Mouse (Mus musculus): Measurements from ENCODE around the gene Gab1. TPM values are rescaled to one million over a fixed set of nuclear protein-coding genes. Genes with fewer than 3 reads are reported as not detected.
A peak's percentile ranks its signal among the peaks of the same experiment; 100 is the strongest.

Gab1 gene
- polyA plus RNA-seq, 1 experiment from 2014 or later: 28.4 TPM

DNA sequence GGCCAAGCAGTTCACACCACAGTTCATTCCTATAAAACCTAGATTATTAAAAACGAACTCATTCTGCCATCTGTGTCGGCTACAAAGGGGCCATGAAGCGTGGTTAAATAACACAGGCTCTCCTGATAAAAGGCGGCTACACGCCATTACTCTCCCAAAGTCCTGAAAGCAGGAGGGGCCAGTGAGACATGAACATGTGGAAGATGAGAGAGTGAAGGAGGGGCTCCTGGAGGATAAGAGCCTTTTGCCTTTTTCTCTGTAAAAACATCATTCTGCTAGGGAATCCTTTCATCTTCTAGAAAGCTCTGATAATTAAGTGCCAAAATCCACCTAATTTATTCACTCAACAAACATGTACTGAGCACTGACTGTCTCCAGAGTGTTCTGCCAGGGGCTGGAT is 55.9 kb downstream of the Gab1 start:
- H3K27ac ChIP-seq: 0 out of 2 replicates have a peak overlapping the region, but pooled peaks have one; percentile 5
- H3K4me2 ChIP-seq: no peak overlapping the region
- no peak overlapping the region for H3K9ac ChIP-seq
- H3K9me3 ChIP-seq (replicated peaks): no peaks in the 10 kb centered on the region
- no peaks in the 10 kb centered on the region for H3K27me3 ChIP-seq
- 55% methylated on average over 5 of the region's 5 CpGs for WGBS
- no peak overlapping the region for H3K4me3 ChIP-seq
- no peak for ATAC-seq (replicated peaks; ENCODE audit: insufficient number of reproducible peaks, insufficient read depth, low FRiP score, low read depth)
- peaks cover 71% of the 10 kb centered on the region for H3K4me1 ChIP-seq (replicated peaks)
- H3K36me3 ChIP-seq: no peaks in the 10 kb centered on the region

- no peak overlapping the region for H3K4me3 ChIP-seq
- WGBS: 68% methylated on average over 5 of the region's 5 CpGs
- ATAC-seq (replicated peaks; ENCODE audit: insufficient number of reproducible peaks, insufficient read depth, low FRiP score, low read depth): no peak
- peaks cover 81% of the 10 kb centered on the region for H3K4me1 ChIP-seq (replicated peaks)
- no peaks in the 10 kb centered on the region for H3K36me3 ChIP-seq
- H3K9me3 ChIP-seq (replicated peaks): no peaks in the 10 kb centered on the region
- peak overlapping the region; percentile 28 for H3K27ac ChIP-seq
- no peak overlapping the region for H3K4me2 ChIP-seq
- H3K9ac ChIP-seq: 0 out of 2 replicates have a peak overlapping the region, but pooled peaks have one; percentile 9
- H3K27me3 ChIP-seq: no peaks in the 10 kb centered on the region
Observed at GRCm38 (mm10) chr8:80823250-80823649, 57.1 kb downstream of the Gab1 start.

GRCm38 (mm10) chr8:80821367-80822225 is 58.7 kb downstream of the Gab1 start:
- Histone ChIP-seq H3K9ac (no peak overlapping the region), H3K27ac (peak overlapping the region; percentile 87), H3K4me1 (replicated peaks) (peaks cover 74% of the 10 kb centered on the region), H3K36me3 (no peaks in the 10 kb centered on the region), H3K9me3 (replicated peaks) (no peaks in the 10 kb centered on the region), H3K4me3 (no peak overlapping the region), H3K4me2 (peak overlapping the region; percentile 37), H3K27me3 (no peaks in the 10 kb centered on the region)
- WGBS: 41% methylated on average over 12 of the region's 12 CpGs
- ATAC-seq (replicated peaks; ENCODE audit: insufficient number of reproducible peaks, insufficient read depth, low FRiP score, low read depth): 0 out of 2 replicates have a peak, but pooled peaks have one; percentile 21

- Histone ChIP-seq H3K36me3 (no peaks in the 10 kb centered on the region), H3K9ac (no peak overlapping the region), H3K4me2 (no peak overlapping the region), H3K4me1 (replicated peaks) (peaks cover 70% of the 10 kb centered on the region), H3K9me3 (replicated peaks) (no peaks in the 10 kb centered on the region), H3K27ac (peak overlapping the region; percentile 50; the same call in 1 of the 2 replicates), H3K4me3 (no peak overlapping the region), H3K27me3 (no peaks in the 10 kb centered on the region)
- no peak for ATAC-seq (replicated peaks; ENCODE audit: insufficient number of reproducible peaks, insufficient read depth, low FRiP score, low read depth)
- WGBS: 51% methylated on average over 6 of the region's 6 CpGs
Observed at GRCm38 (mm10) chr8:80818978-80819377, 61.3 kb downstream of the Gab1 start.

GRCm38 (mm10) chr8:80817065-80817464 is 63.3 kb downstream of the Gab1 start:
- 79% methylated on average over 2 of the region's 2 CpGs for WGBS
- no peak overlapping the region for H3K9ac ChIP-seq
- no peak overlapping the region for H3K4me3 ChIP-seq
- H3K36me3 ChIP-seq: no peaks in the 10 kb centered on the region
- H3K27me3 ChIP-seq: no peaks in the 10 kb centered on the region
- H3K4me1 ChIP-seq (replicated peaks): peaks cover 75% of the 10 kb centered on the region
- ATAC-seq (replicated peaks; ENCODE audit: insufficient number of reproducible peaks, insufficient read depth, low FRiP score, low read depth): no peak
- H3K4me2 ChIP-seq: no peak overlapping the region
- no peaks in the 10 kb centered on the region for H3K9me3 ChIP-seq (replicated peaks)
- no peak overlapping the region for H3K27ac ChIP-seq

DNA sequence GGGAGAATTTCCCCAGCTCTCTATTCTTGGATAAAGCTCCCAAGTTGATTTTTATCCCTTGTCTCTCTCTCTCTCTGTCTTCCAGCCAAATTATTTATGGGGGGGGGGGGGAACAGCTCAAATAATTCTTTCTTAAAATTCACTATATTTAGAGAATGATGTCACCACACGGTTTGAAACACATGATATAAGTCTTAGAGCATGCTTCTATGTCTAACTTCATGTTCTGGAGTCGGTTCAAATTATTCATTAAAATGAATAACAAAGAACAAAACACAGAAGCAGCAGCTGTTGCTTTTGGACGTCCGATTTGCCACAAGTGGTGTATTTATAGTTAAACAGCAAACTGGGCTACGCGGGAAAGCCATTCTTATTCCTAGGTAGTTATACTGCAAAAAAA is 65.1 kb downstream of the Gab1 start:
- H3K27me3 ChIP-seq: no peaks in the 10 kb centered on the region
- no peaks in the 10 kb centered on the region for H3K36me3 ChIP-seq
- H3K9me3 ChIP-seq (replicated peaks): no peaks in the 10 kb centered on the region
- WGBS: 37% methylated on average over 6 of the region's 6 CpGs
- no peak for ATAC-seq (replicated peaks; ENCODE audit: insufficient number of reproducible peaks, insufficient read depth, low FRiP score, low read depth)
- no peak overlapping the region for H3K4me2 ChIP-seq
- no peak overlapping the region for H3K9ac ChIP-seq
- peak overlapping the region; percentile 93 for H3K27ac ChIP-seq
- peaks cover 75% of the 10 kb centered on the region for H3K4me1 ChIP-seq (replicated peaks)
- H3K4me3 ChIP-seq: no peak overlapping the region

- no peaks in the 10 kb centered on the region for H3K36me3 ChIP-seq
- no peak overlapping the region for H3K4me3 ChIP-seq
- H3K27ac ChIP-seq: peak overlapping the region; percentile 93
- H3K4me2 ChIP-seq: peak overlapping the region; percentile 16
- peaks cover 71% of the 10 kb centered on the region for H3K4me1 ChIP-seq (replicated peaks)
- WGBS: 25% methylated on average over 13 of the region's 13 CpGs
- no peak overlapping the region for H3K9ac ChIP-seq
- ATAC-seq (replicated peaks; ENCODE audit: insufficient number of reproducible peaks, insufficient read depth, low FRiP score, low read depth): peak; percentile 60
- no peaks in the 10 kb centered on the region for H3K27me3 ChIP-seq
- no peaks in the 10 kb centered on the region for H3K9me3 ChIP-seq (replicated peaks)
Observed at GRCm38 (mm10) chr8:80814087-80814791, 66.1 kb downstream of the Gab1 start.

- H3K9me3 ChIP-seq (replicated peaks): no peaks in the 10 kb centered on the region
- H3K27me3 ChIP-seq: no peaks in the 10 kb centered on the region
- H3K4me1 ChIP-seq (replicated peaks): peaks cover 71% of the 10 kb centered on the region
- H3K27ac ChIP-seq: peak overlapping the region; percentile 93
- ATAC-seq (replicated peaks; ENCODE audit: insufficient number of reproducible peaks, insufficient read depth, low FRiP score, low read depth): no peak
- no peak overlapping the region for H3K4me3 ChIP-seq
- no peak overlapping the region for H3K9ac ChIP-seq
- 73% methylated on average over 5 of the region's 5 CpGs for WGBS
- no peaks in the 10 kb centered on the region for H3K36me3 ChIP-seq
- H3K4me2 ChIP-seq: no peak overlapping the region
Observed at GRCm38 (mm10) chr8:80813439-80813838, 66.9 kb downstream of the Gab1 start.

DNA sequence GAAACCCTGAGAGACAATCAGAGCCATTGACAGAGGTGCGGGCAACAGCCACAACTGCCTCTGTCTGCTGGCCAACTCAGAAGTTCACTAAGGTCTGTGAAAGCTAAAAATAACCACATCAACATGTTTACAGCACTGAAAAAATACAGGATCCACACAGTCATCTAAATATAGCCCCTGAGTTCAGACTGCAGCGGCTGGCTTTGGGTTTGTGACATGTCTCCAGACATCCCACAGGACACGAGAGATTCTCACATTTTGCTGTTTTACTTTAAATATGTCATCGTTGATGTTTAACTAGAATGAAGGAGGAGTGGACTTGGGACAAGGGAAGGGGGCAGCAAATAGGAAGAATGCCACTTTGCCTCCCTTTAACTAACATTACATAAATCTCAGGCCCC is 68.7 kb downstream of the Gab1 start:
- ATAC-seq (replicated peaks; ENCODE audit: insufficient number of reproducible peaks, insufficient read depth, low FRiP score, low read depth): peak; percentile 69
- H3K4me2 ChIP-seq: peak overlapping the region; percentile 34
- peak overlapping the region; percentile 93 for H3K27ac ChIP-seq

DNA sequence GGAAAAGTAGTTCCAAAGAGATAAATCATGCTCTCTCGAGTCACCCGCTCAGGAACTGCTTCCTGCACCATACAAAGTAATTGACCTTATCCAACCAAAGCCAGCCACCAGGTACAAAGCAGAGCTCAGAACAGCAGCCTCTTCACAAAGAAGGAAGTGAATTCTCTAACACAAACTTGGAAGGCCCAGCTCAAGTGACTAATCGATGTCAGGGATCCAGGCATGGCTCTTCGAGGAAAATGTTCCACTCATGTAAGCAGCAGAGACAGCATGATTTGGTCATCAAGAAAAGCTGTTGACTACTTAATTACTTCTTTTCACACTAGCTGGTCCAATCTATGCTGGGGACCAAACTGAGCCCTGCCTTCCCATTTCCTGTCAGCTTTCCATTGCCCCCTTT is 69.4 kb downstream of the Gab1 start:
- Histone ChIP-seq H3K36me3 (no peaks in the 10 kb centered on the region), H3K9me3 (replicated peaks) (no peaks in the 10 kb centered on the region), H3K9ac (no peak overlapping the region), H3K27ac (peak overlapping the region; percentile 93), H3K4me1 (replicated peaks) (peaks cover 69% of the 10 kb centered on the region), H3K4me2 (peak overlapping the region; percentile 26), H3K27me3 (no peaks in the 10 kb centered on the region), H3K4me3 (no peak overlapping the region)
- ATAC-seq (replicated peaks; ENCODE audit: insufficient number of reproducible peaks, insufficient read depth, low FRiP score, low read depth): no peak
- WGBS: 35% methylated on average over 4 of the region's 4 CpGs

More for the DNA sequence above, 68.7 kb downstream of the Gab1 start:
- Histone ChIP-seq H3K4me1 (replicated peaks) (peaks cover 70% of the 10 kb centered on the region), H3K4me3 (no peak overlapping the region), H3K9ac (no peak overlapping the region), H3K27me3 (no peaks in the 10 kb centered on the region), H3K9me3 (replicated peaks) (no peaks in the 10 kb centered on the region), H3K36me3 (no peaks in the 10 kb centered on the region)
- WGBS: 22% methylated on average over 4 of the region's 4 CpGs

GRCm38 (mm10) chr8:80810442-80810841 is 69.9 kb downstream of the Gab1 start:
- H3K4me1 ChIP-seq (replicated peaks): peaks cover 69% of the 10 kb centered on the region
- no peaks in the 10 kb centered on the region for H3K36me3 ChIP-seq
- H3K9me3 ChIP-seq (replicated peaks): no peaks in the 10 kb centered on the region
- H3K27me3 ChIP-seq: no peaks in the 10 kb centered on the region
- H3K4me2 ChIP-seq: no peak overlapping the region
- peak overlapping the region; percentile 93 for H3K27ac ChIP-seq
- no peak overlapping the region for H3K4me3 ChIP-seq
- ATAC-seq (replicated peaks; ENCODE audit: insufficient number of reproducible peaks, insufficient read depth, low FRiP score, low read depth): no peak
- H3K9ac ChIP-seq: no peak overlapping the region
- 84% methylated on average over 5 of the region's 5 CpGs for WGBS
